Mouse (Mus musculus): ENCODE results near the gene Tssk2. TPM values are rescaled to one million over a fixed set of nuclear protein-coding genes. Genes with fewer than 3 reads are reported as not detected.

Tssk2 gene
- polyA plus RNA-seq, 1 experiment from 2014 or later: not detected

- H3K27ac ChIP-seq (replicated peaks): peak overlapping the region; percentile 94
- H3K9me3 ChIP-seq (ENCODE audit: control insufficient read depth, low read length): no peaks in the 10 kb centered on the region
- DNase-seq (ENCODE audit: low spot score) (peak; percentile 69), ATAC-seq (ENCODE audit: low FRiP score, low TSS enrichment) (peak; percentile 17)
- H3K4me1 ChIP-seq (replicated peaks; ENCODE audit: control insufficient read depth, insufficient read depth): peaks cover 2% of the 10 kb centered on the region; the same call in 1 of the 2 replicates
- TF ChIP-seq CTCF (IDR thresholded peaks at IDR 0.05; ENCODE audit: low read depth) (no peak), EP300 (optimal IDR thresholded peaks at IDR 0.05) (no peak)
- peaks cover 4% of the 10 kb centered on the region for H3K36me3 ChIP-seq (ENCODE audit: control insufficient read depth, insufficient read depth, low read length)
- peak overlapping the region; percentile 98 for H3K4me2 ChIP-seq (replicated peaks; ENCODE audit: low read depth)
- peak overlapping the region; percentile 84 for H3K9ac ChIP-seq (ENCODE audit: low read length)
- WGBS: under 1% methylated on average over 68 of the region's 72 CpGs
- no peaks in the 10 kb centered on the region for H3K27me3 ChIP-seq (ENCODE audit: control insufficient read depth, insufficient read depth, low read length)
- H3K4me3 ChIP-seq (ENCODE audit: low read depth, low read length): peak overlapping the region; percentile 75
These were observed 29.1 kb downstream of the Tssk2 start for GRCm38 (mm10) chr16:17927351-17928082.

- no peaks in the 10 kb centered on the region for H3K4me1 ChIP-seq (replicated peaks; ENCODE audit: control insufficient read depth, insufficient read depth)
- peak within 1 kb of the TSS; percentile 98 for H3K4me2 ChIP-seq (replicated peaks; ENCODE audit: low read depth)
- ATAC-seq (ENCODE audit: low FRiP score, low TSS enrichment): peak; percentile 77
- H3K9me3 ChIP-seq (ENCODE audit: control insufficient read depth, low read length): no peaks in the 10 kb centered on the region
- peak within 1 kb of the TSS; percentile 75 for H3K4me3 ChIP-seq (ENCODE audit: low read depth, low read length)
- peak within 1 kb of the TSS; percentile 84 for H3K9ac ChIP-seq (ENCODE audit: low read length)
- H3K27ac ChIP-seq (replicated peaks): peak within 1 kb of the TSS; percentile 94
- peak; percentile 90 for DNase-seq (ENCODE audit: low spot score)
- TF ChIP-seq CTCF (IDR thresholded peaks at IDR 0.05; ENCODE audit: low read depth) (no peak), EP300 (optimal IDR thresholded peaks at IDR 0.05) (no peak)
- peaks cover 4% of the 10 kb centered on the region for H3K36me3 ChIP-seq (ENCODE audit: control insufficient read depth, insufficient read depth, low read length)
- WGBS: 1% methylated on average over 42 of the region's 47 CpGs
- no peaks in the 10 kb centered on the region for H3K27me3 ChIP-seq (ENCODE audit: control insufficient read depth, insufficient read depth, low read length)
These were observed 29.7 kb downstream of the Tssk2 start, which contains the start of gene Slc25a1 for GRCm38 (mm10) chr16:17928087-17928580. TSS of gene Slc25a1 (minus strand) at chr16:17928219.

GRCm38 (mm10) chr16:17928627-17929104, 30.2 kb downstream of the Tssk2 start:
- Histone ChIP-seq H3K9me3 (ENCODE audit: control insufficient read depth, low read length) (no peaks in the 10 kb centered on the region), H3K27ac (replicated peaks) (peak overlapping the region; percentile 94), H3K4me1 (replicated peaks; ENCODE audit: control insufficient read depth, insufficient read depth) (no peaks in the 10 kb centered on the region), H3K36me3 (ENCODE audit: control insufficient read depth, insufficient read depth, low read length) (peaks cover 4% of the 10 kb centered on the region), H3K27me3 (ENCODE audit: control insufficient read depth, insufficient read depth, low read length) (no peaks in the 10 kb centered on the region), H3K4me3 (ENCODE audit: low read depth, low read length) (peak overlapping the region; percentile 75), H3K4me2 (replicated peaks; ENCODE audit: low read depth) (peak overlapping the region; percentile 98), H3K9ac (ENCODE audit: low read length) (peak overlapping the region; percentile 84)
- ATAC-seq (ENCODE audit: low FRiP score, low TSS enrichment): peak; percentile 79
- TF ChIP-seq CTCF (IDR thresholded peaks at IDR 0.05; ENCODE audit: low read depth) (peak; percentile 86), EP300 (optimal IDR thresholded peaks at IDR 0.05) (no peak)
- peak; percentile 89 for DNase-seq (ENCODE audit: low spot score)
- under 1% methylated on average over 9 of the region's 9 CpGs for WGBS

GRCm38 (mm10) chr16:17929211-17929610, 30.8 kb downstream of the Tssk2 start:
- H3K27me3 ChIP-seq (ENCODE audit: control insufficient read depth, insufficient read depth, low read length): no peaks in the 10 kb centered on the region
- peak overlapping the region; percentile 94 for H3K27ac ChIP-seq (replicated peaks)
- H3K4me3 ChIP-seq (ENCODE audit: low read depth, low read length): no peak overlapping the region
- WGBS: 9% methylated on average over 2 of the region's 2 CpGs
- no peaks in the 10 kb centered on the region for H3K9me3 ChIP-seq (ENCODE audit: control insufficient read depth, low read length)
- H3K36me3 ChIP-seq (ENCODE audit: control insufficient read depth, insufficient read depth, low read length): peaks cover 4% of the 10 kb centered on the region
- H3K4me1 ChIP-seq (replicated peaks; ENCODE audit: control insufficient read depth, insufficient read depth): no peaks in the 10 kb centered on the region
- ATAC-seq (ENCODE audit: low FRiP score, low TSS enrichment): peak; percentile 0; the same call in 1 of the 2 replicates
- no peak overlapping the region for H3K4me2 ChIP-seq (replicated peaks; ENCODE audit: low read depth)
- DNase-seq (ENCODE audit: low spot score): no peak
- no peak overlapping the region for H3K9ac ChIP-seq (ENCODE audit: low read length)
- TF ChIP-seq EP300 (optimal IDR thresholded peaks at IDR 0.05) (no peak), CTCF (IDR thresholded peaks at IDR 0.05; ENCODE audit: low read depth) (no peak)

- peak overlapping the region; percentile 94; the same call in 1 of the 2 replicates for H3K27ac ChIP-seq (replicated peaks)
- no peaks in the 10 kb centered on the region for H3K27me3 ChIP-seq (ENCODE audit: control insufficient read depth, insufficient read depth, low read length)
- no peak for DNase-seq (ENCODE audit: low spot score)
- no peaks in the 10 kb centered on the region for H3K9me3 ChIP-seq (ENCODE audit: control insufficient read depth, low read length)
- peaks cover 4% of the 10 kb centered on the region for H3K36me3 ChIP-seq (ENCODE audit: control insufficient read depth, insufficient read depth, low read length)
- TF ChIP-seq EP300 (optimal IDR thresholded peaks at IDR 0.05): no peak
- no peak overlapping the region for H3K9ac ChIP-seq (ENCODE audit: low read length)
- ATAC-seq (ENCODE audit: low FRiP score, low TSS enrichment): no peak
- H3K4me1 ChIP-seq (replicated peaks; ENCODE audit: control insufficient read depth, insufficient read depth): no peaks in the 10 kb centered on the region
- WGBS: 61% methylated on average over 2 of the region's 2 CpGs
- no peak overlapping the region for H3K4me3 ChIP-seq (ENCODE audit: low read depth, low read length)
- H3K4me2 ChIP-seq (replicated peaks; ENCODE audit: low read depth): no peak overlapping the region
These were observed 31.2 kb downstream of the Tssk2 start for GRCm38 (mm10) chr16:17929631-17930030.
